Mouse (Mus musculus) urinary bladder, adult 18-20 months (tissue): ENCODE data around the gene Vps4a.
A peak's percentile ranks its signal among the peaks of the same experiment; 100 is the strongest.
"Not testable (repeated sequence)": the region's sequence is repeated elsewhere in the genome, so short reads cannot be mapped to it uniquely, and the experiment has no call there.

Experiments
- DNase-seq, 2 experiments: peaks; one replicate each; pipeline ENCODE4 v3.0.0; 2022; ENCODE audit warnings: low spot score in 2 of 2, mixed read lengths in 2 of 2

Vps4a gene

GRCm38 (mm10) chr8:107030650-107031576 lies at the start of gene Vps4a:
Gene Vps4a (plus strand): TSS chr8:107031222.
- DNase-seq = peak; percentile 93 to 99

GRCm38 (mm10) chr8:106985404-106985821 lies 45.6 kb upstream of the Vps4a start:
- no peak for DNase-seq

GRCm38 (mm10) chr8:106985951-106986350 lies 45.1 kb upstream of the Vps4a start:
- no peak for DNase-seq

GRCm38 (mm10) chr8:106987557-106987956 lies 43.5 kb upstream of the Vps4a start:
- DNase-seq = no peak

- DNase-seq = no peak
Observed at GRCm38 (mm10) chr8:106991393-106991792, 39.6 kb upstream of the Vps4a start.

GRCm38 (mm10) chr8:106996339-106996738 lies 34.7 kb upstream of the Vps4a start:
- not testable (repeated sequence) for DNase-seq

- no peak for DNase-seq
Observed at GRCm38 (mm10) chr8:106997416-106997815, 33.6 kb upstream of the Vps4a start.

GRCm38 (mm10) chr8:106999068-106999467 lies 32.0 kb upstream of the Vps4a start:
- peak in 1 of 2 experiments; percentile 47 for DNase-seq

- peak; percentile 83 to 85 for DNase-seq
Observed at GRCm38 (mm10) chr8:107002532-107002931, 28.5 kb upstream of the Vps4a start.

- DNase-seq = no peak
Observed at GRCm38 (mm10) chr8:107007795-107008194, 23.2 kb upstream of the Vps4a start.

GRCm38 (mm10) chr8:107012666-107013065 lies 18.4 kb upstream of the Vps4a start:
- DNase-seq = no peak

GRCm38 (mm10) chr8:107014915-107015314 lies 16.1 kb upstream of the Vps4a start:
- DNase-seq = no peak

GRCm38 (mm10) chr8:107023479-107023878 lies 7.5 kb upstream of the Vps4a start:
- no peak for DNase-seq

- DNase-seq = no peak
Observed at GRCm38 (mm10) chr8:107029310-107029709, 1.7 kb upstream of the Vps4a start.

- no peak for DNase-seq
Observed at GRCm38 (mm10) chr8:107030058-107030457, 964 bp upstream of the Vps4a start.

- no peak for DNase-seq
Observed at GRCm38 (mm10) chr8:107031577-107032090, 612 bp downstream of the Vps4a start.

GRCm38 (mm10) chr8:107033609-107034008 lies 2.6 kb downstream of the Vps4a start:
- not testable (repeated sequence) for DNase-seq

GRCm38 (mm10) chr8:107035641-107036040 lies 4.6 kb downstream of the Vps4a start:
- no peak for DNase-seq

GRCm38 (mm10) chr8:107036626-107037025 lies 5.6 kb downstream of the Vps4a start:
- no peak for DNase-seq

GRCm38 (mm10) chr8:107040632-107041031 lies 9.6 kb downstream of the Vps4a start:
- DNase-seq = no peak

GRCm38 (mm10) chr8:107045478-107045877 lies 14.5 kb downstream of the Vps4a start:
- DNase-seq = no peak

- no peak for DNase-seq
Observed at GRCm38 (mm10) chr8:107046976-107047375, 16.0 kb downstream of the Vps4a start.
